Mouse (Mus musculus) midbrain, embryonic 10.5 days (tissue): ENCODE results near the gene Cdkn1b. TPM values are rescaled to one million over a fixed set of nuclear protein-coding genes. Genes with fewer than 3 reads are reported as not detected.

Experiments
- DNase-seq: peaks from one replicate; pipeline ENCODE4 v3.0.0-alpha.2; 2017; ENCODE audit warnings: low spot score
- H3K27ac ChIP-seq: fragments of 300-500 bp; sonication (generic); replicated peaks from 2 replicates; pipeline ENCODE4 v1.5.1; 2016; ENCODE audit warnings: mild to moderate bottlenecking
- H3K27me3 ChIP-seq: fragments of 300-500 bp; sonication (generic); 2 replicates; pipeline ENCODE4 v1.6.1; 2016; ENCODE audit warnings: low read depth, mild to moderate bottlenecking; ENCODE audit not compliant: poor library complexity, severe bottlenecking
- H3K36me3 ChIP-seq: fragments of 300-500 bp; sonication (generic); 2 replicates; pipeline ENCODE4 v1.6.1; 2016; ENCODE audit warnings: mild to moderate bottlenecking, moderate library complexity
- H3K4me1 ChIP-seq: fragments of 300-500 bp; sonication (generic); 2 replicates; pipeline ENCODE4 v1.6.1; 2016
- H3K4me3 ChIP-seq: fragments of 300-500 bp; sonication (generic); 2 replicates; pipeline ENCODE4 v1.5.1; 2016; ENCODE audit warnings: mild to moderate bottlenecking, moderate library complexity
- H3K9me3 ChIP-seq: fragments of 300-500 bp; sonication (generic); replicated peaks from 2 replicates; pipeline ENCODE4 v1.6.1; 2016; ENCODE audit warnings: mild to moderate bottlenecking
- WGBS: fragments of 180-500 bp; shearing (Covaris S2); methylation state at CpG from one replicate; pipeline ENCODE4 v1.1.7; 2016; 5-methylcytosine and 5-hydroxymethylcytosine counted together
- polyA plus RNA-seq: library from polyadenylated mRNA; unstranded; fragments of >200 nt; fragmentation: Nextera tagmentation; extraction: Ambion mirVana; gene quantifications from 2 replicates; pipeline ENCODE4 v1.2.1, GENCODE M21; 2016

Gene Cdkn1b
- polyA plus RNA-seq, 1 experiment from 2014 or later: 15.5 TPM

DNA sequence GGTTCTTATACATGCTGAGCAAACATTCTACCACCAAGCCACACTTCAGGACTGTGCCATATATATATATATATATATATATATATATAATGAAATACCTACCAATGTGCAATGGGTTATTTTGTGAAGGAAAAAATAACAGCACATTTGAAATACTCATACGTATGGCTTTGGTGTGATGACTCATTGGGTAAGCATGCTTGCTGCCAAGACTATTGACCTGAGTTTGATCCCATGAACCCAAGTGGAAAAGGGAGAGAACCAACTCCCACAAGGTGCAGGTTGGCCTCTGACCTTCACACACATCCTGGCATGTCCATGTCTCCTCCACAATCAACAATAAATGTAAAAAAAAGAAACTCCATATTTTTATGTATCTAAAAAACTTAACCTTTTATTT is 48.1 kb downstream of the Cdkn1b start:
- Histone ChIP-seq H3K4me1 (no peaks in the 10 kb centered on the region), H3K27me3 (no peaks in the 10 kb centered on the region), H3K4me3 (no peak overlapping the region), H3K27ac (no peak overlapping the region), H3K36me3 (no peaks in the 10 kb centered on the region), H3K9me3 (no peaks in the 10 kb centered on the region)
- 94% methylated on average over 1 of the region's 1 CpGs for WGBS
- DNase-seq: no peak

- WGBS: 93% methylated on average over 2 of the region's 2 CpGs
- Histone ChIP-seq H3K27me3 (no peaks in the 10 kb centered on the region), H3K36me3 (no peaks in the 10 kb centered on the region), H3K27ac (no peak overlapping the region), H3K4me1 (no peaks in the 10 kb centered on the region), H3K4me3 (no peak overlapping the region), H3K9me3 (no peaks in the 10 kb centered on the region)
- no peak for DNase-seq
These were observed 49.3 kb downstream of the Cdkn1b start for GRCm38 (mm10) chr6:134969498-134969897.

DNA sequence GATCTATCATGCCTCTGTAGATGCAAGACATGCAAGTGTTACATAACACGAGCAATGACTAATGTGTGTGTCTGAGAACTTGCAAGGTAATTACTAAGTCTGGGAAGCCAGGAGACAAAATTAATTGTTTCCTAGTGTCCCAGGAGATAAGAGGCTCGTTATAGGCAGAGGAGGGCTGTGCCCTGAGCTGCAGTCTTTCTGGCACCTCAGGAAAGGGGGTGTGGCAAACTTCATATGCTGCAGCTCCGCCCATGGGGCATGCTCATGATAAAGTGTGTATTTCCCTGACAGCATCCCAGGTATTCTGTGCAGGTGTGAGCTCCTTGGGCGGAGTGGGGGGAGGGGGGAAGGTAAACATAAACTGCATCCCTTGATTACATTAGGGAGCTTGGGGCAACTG is 51.9 kb downstream of the Cdkn1b start:
- Histone ChIP-seq H3K9me3 (no peaks in the 10 kb centered on the region), H3K4me3 (no peak overlapping the region), H3K4me1 (peaks cover 6% of the 10 kb centered on the region), H3K27ac (no peak overlapping the region), H3K36me3 (no peaks in the 10 kb centered on the region), H3K27me3 (no peaks in the 10 kb centered on the region)
- DNase-seq: no peak
- WGBS: 73% methylated on average over 4 of the region's 4 CpGs

Other genes with a start within 250 kb of the Cdkn1b start
- 14.2 and 16.6 TPM in 2 replicates for gene Dusp16, start 127.8 kb upstream of the Cdkn1b start, polyA plus RNA-seq
- 1.0 and 1.3 TPM in 2 replicates for gene Crebl2, start 90.2 kb upstream of the Cdkn1b start, polyA plus RNA-seq
- 32.3 and 37.7 TPM in 2 replicates for gene Gpr19, start 21.8 kb upstream of the Cdkn1b start, polyA plus RNA-seq
- 2.5 and 2.8 TPM in 2 replicates for gene Apold1, start 61.3 kb downstream of the Cdkn1b start, polyA plus RNA-seq
- 105 and 108 TPM in 2 replicates for gene Ddx47, start 91.2 kb downstream of the Cdkn1b start, polyA plus RNA-seq
- gene Gprc5a, start 145.2 kb downstream of the Cdkn1b start, polyA plus RNA-seq: 3.3 and 3.5 TPM in 2 replicates
- not detected in 2 replicates for gene Gprc5d, start 197.9 kb downstream of the Cdkn1b start, polyA plus RNA-seq